Mouse (Mus musculus): Measurements from ENCODE around the gene Atp6ap2. TPM values are rescaled to one million over a fixed set of nuclear protein-coding genes. Genes with fewer than 3 reads are reported as not detected.
A peak's percentile ranks its signal among the peaks of the same experiment; 100 is the strongest.

Gene Atp6ap2
- polyA plus RNA-seq, 1 experiment: 37.8 TPM

DNA sequence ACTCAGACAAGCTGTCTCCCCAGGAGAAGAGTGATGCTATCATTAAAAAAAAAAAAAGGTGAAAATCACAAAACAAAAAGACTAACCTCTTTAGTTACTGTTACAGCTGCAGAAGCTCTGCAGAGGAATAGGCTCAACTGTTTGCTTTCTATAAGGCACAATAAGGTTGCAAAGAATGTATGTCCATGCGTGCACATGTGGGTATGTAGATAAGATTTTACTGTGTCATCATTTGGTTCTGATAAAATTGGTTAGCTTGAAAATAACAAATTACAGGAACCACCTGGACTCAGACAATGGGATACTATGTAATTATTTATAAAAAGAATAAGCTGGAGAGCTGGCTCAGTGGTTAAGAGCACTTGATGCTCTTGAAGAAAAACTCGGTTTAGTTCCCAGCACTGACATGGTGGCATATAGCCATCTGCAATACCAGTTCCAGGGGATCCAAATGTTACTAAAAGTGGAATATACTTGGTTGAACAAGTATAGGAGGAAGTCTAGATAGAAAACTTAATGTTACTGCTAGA, 9.2 kb upstream of the Atp6ap2 start:
- no peak overlapping the region for H3ac ChIP-seq (ENCODE audit: control insufficient read depth, insufficient read length)
- no peaks in the 10 kb centered on the region for H3K36me3 ChIP-seq (ENCODE audit: control insufficient read depth, insufficient read depth)
- H3K79me2 ChIP-seq (ENCODE audit: control insufficient read depth, insufficient read depth): no peaks in the 10 kb centered on the region
- peak overlapping the region; percentile 12 for H3K4me2 ChIP-seq (ENCODE audit: low read depth)
- TF ChIP-seq CEBPB (IDR thresholded peaks at IDR 0.05; ENCODE audit: insufficient read depth, poor library complexity, severe bottlenecking) (no peak), POLR2A (IDR thresholded peaks at IDR 0.05; ENCODE audit: insufficient read length, low read depth) (no peak), POLR2AphosphoS2 (IDR thresholded peaks at IDR 0.05; ENCODE audit: insufficient read length, low read depth) (no peak), REST (IDR thresholded peaks at IDR 0.05; ENCODE audit: insufficient read depth, insufficient read length) (no peak), MYOD1 (IDR thresholded peaks at IDR 0.05; ENCODE audit: control insufficient read depth in 1 of 3, insufficient read length in 2 of 3, low read depth in 2 of 3) (no peak), TCF3 (IDR thresholded peaks at IDR 0.05; ENCODE audit: insufficient read length, low read depth) (no peak), MAX (IDR thresholded peaks at IDR 0.05; ENCODE audit: low read depth) (no peak), MYOG (IDR thresholded peaks at IDR 0.05; ENCODE audit: control insufficient read depth in 1 of 3, insufficient read depth in 1 of 3, insufficient read length in 2 of 3, low read depth in 2 of 3) (no peak), USF1 (IDR thresholded peaks at IDR 0.05; ENCODE audit: low read depth) (no peak), E2F4 (IDR thresholded peaks at IDR 0.05; ENCODE audit: insufficient read depth) (no peak), TCF12 (IDR thresholded peaks at IDR 0.05; ENCODE audit: insufficient read depth, poor library complexity, severe bottlenecking) (no peak), SRF (IDR thresholded peaks at IDR 0.05; ENCODE audit: control insufficient read depth, insufficient read length, low read depth) (no peak)
- H3K4me3 ChIP-seq: no peak overlapping the region
- H3K27me3 ChIP-seq (ENCODE audit: control insufficient read depth, insufficient read depth, insufficient read length): no peaks in the 10 kb centered on the region

- Histone ChIP-seq H3ac (ENCODE audit: control insufficient read depth, insufficient read length) (no peak overlapping the region), H3K4me2 (ENCODE audit: low read depth) (no peak overlapping the region), H3K36me3 (ENCODE audit: control insufficient read depth, insufficient read depth) (no peaks in the 10 kb centered on the region), H3K27me3 (ENCODE audit: control insufficient read depth, insufficient read depth, insufficient read length) (no peaks in the 10 kb centered on the region), H3K4me3 (no peak overlapping the region), H3K79me2 (ENCODE audit: control insufficient read depth, insufficient read depth) (peaks cover 4% of the 10 kb centered on the region)
- TF ChIP-seq MYOG (IDR thresholded peaks at IDR 0.05; ENCODE audit: control insufficient read depth in 1 of 3, insufficient read depth in 1 of 3, insufficient read length in 2 of 3, low read depth in 2 of 3) (no peak), MYOD1 (IDR thresholded peaks at IDR 0.05; ENCODE audit: control insufficient read depth in 1 of 3, insufficient read length in 2 of 3, low read depth in 2 of 3) (no peak), E2F4 (IDR thresholded peaks at IDR 0.05; ENCODE audit: insufficient read depth) (no peak), TCF12 (IDR thresholded peaks at IDR 0.05; ENCODE audit: insufficient read depth, poor library complexity, severe bottlenecking) (no peak), MAX (IDR thresholded peaks at IDR 0.05; ENCODE audit: low read depth) (no peak), USF1 (IDR thresholded peaks at IDR 0.05; ENCODE audit: low read depth) (no peak), POLR2A (IDR thresholded peaks at IDR 0.05; ENCODE audit: insufficient read length, low read depth) (no peak), REST (IDR thresholded peaks at IDR 0.05; ENCODE audit: insufficient read depth, insufficient read length) (no peak), TCF3 (IDR thresholded peaks at IDR 0.05; ENCODE audit: insufficient read length, low read depth) (no peak), SRF (IDR thresholded peaks at IDR 0.05; ENCODE audit: control insufficient read depth, insufficient read length, low read depth) (no peak), CEBPB (IDR thresholded peaks at IDR 0.05; ENCODE audit: insufficient read depth, poor library complexity, severe bottlenecking) (no peak), POLR2AphosphoS2 (IDR thresholded peaks at IDR 0.05; ENCODE audit: insufficient read length, low read depth) (no peak)
These were observed 4.3 kb upstream of the Atp6ap2 start for GRCm38 (mm10) chrX:12583261-12583660.

DNA sequence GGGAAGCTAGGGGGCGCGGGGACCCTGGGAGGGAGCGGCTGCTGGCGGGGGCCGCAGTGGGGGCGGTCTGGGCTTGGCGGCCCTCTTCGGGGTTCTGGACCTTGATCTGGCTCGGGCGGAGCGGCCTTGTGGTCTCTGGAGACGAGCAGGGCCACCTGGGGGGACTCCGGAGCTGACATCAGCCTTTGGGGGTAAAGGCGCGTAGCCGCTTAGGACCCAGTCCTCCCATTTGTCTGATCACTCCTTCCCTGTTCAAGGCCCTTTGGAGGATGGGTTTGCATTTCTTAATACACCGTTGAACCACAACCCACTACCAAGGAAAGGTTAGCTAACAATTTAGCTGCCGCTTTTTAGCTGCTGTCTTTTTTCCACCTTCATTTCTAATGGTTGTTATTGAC, 356 bp downstream of the Atp6ap2 start:
- no peaks in the 10 kb centered on the region for H3K27me3 ChIP-seq (ENCODE audit: control insufficient read depth, insufficient read depth, insufficient read length)
- no peak for TF ChIP-seq POLR2AphosphoS2 (IDR thresholded peaks at IDR 0.05; ENCODE audit: insufficient read length, low read depth)
- TF ChIP-seq MYOD1 (IDR thresholded peaks at IDR 0.05; ENCODE audit: control insufficient read depth in 1 of 3, insufficient read length in 2 of 3, low read depth in 2 of 3): no peak
- no peak for TF ChIP-seq MAX (IDR thresholded peaks at IDR 0.05; ENCODE audit: low read depth)
- TF ChIP-seq SRF (IDR thresholded peaks at IDR 0.05; ENCODE audit: control insufficient read depth, insufficient read length, low read depth): no peak
- TF ChIP-seq TCF12 (IDR thresholded peaks at IDR 0.05; ENCODE audit: insufficient read depth, poor library complexity, severe bottlenecking): no peak
- TF ChIP-seq CEBPB (IDR thresholded peaks at IDR 0.05; ENCODE audit: insufficient read depth, poor library complexity, severe bottlenecking): no peak
- H3K4me3 ChIP-seq: peak overlapping the region; percentile 59
- peaks cover 50% of the 10 kb centered on the region for H3K79me2 ChIP-seq (ENCODE audit: control insufficient read depth, insufficient read depth)
- peak overlapping the region; percentile 8 for H3ac ChIP-seq (ENCODE audit: control insufficient read depth, insufficient read length)
- H3K36me3 ChIP-seq (ENCODE audit: control insufficient read depth, insufficient read depth): no peaks in the 10 kb centered on the region
- H3K4me2 ChIP-seq (ENCODE audit: low read depth): peak overlapping the region; percentile 80

- Histone ChIP-seq H3K79me2 (ENCODE audit: control insufficient read depth, insufficient read depth) (peaks cover 60% of the 10 kb centered on the region), H3K4me3 (no peak overlapping the region), H3K4me2 (ENCODE audit: low read depth) (no peak overlapping the region), H3ac (ENCODE audit: control insufficient read depth, insufficient read length) (no peak overlapping the region), H3K36me3 (ENCODE audit: control insufficient read depth, insufficient read depth) (peaks cover 7% of the 10 kb centered on the region), H3K27me3 (ENCODE audit: control insufficient read depth, insufficient read depth, insufficient read length) (no peaks in the 10 kb centered on the region)
- TF ChIP-seq SRF (IDR thresholded peaks at IDR 0.05; ENCODE audit: control insufficient read depth, insufficient read length, low read depth) (no peak), USF1 (IDR thresholded peaks at IDR 0.05; ENCODE audit: low read depth) (no peak), CEBPB (IDR thresholded peaks at IDR 0.05; ENCODE audit: insufficient read depth, poor library complexity, severe bottlenecking) (no peak), REST (IDR thresholded peaks at IDR 0.05; ENCODE audit: insufficient read depth, insufficient read length) (no peak), POLR2A (IDR thresholded peaks at IDR 0.05; ENCODE audit: insufficient read length, low read depth) (no peak), TCF12 (IDR thresholded peaks at IDR 0.05; ENCODE audit: insufficient read depth, poor library complexity, severe bottlenecking) (no peak), TCF3 (IDR thresholded peaks at IDR 0.05; ENCODE audit: insufficient read length, low read depth) (no peak), E2F4 (IDR thresholded peaks at IDR 0.05; ENCODE audit: insufficient read depth) (no peak), MYOD1 (IDR thresholded peaks at IDR 0.05; ENCODE audit: control insufficient read depth in 1 of 3, insufficient read length in 2 of 3, low read depth in 2 of 3) (no peak), POLR2AphosphoS2 (IDR thresholded peaks at IDR 0.05; ENCODE audit: insufficient read length, low read depth) (no peak), MYOG (IDR thresholded peaks at IDR 0.05; ENCODE audit: control insufficient read depth in 1 of 3, insufficient read depth in 1 of 3, insufficient read length in 2 of 3, low read depth in 2 of 3) (no peak), MAX (IDR thresholded peaks at IDR 0.05; ENCODE audit: low read depth) (no peak)
These were observed 3.9 kb downstream of the Atp6ap2 start for GRCm38 (mm10) chrX:12591401-12591943.

All from myocyte (in vitro differentiated cells).